Mouse (Mus musculus): ENCODE measurements around the gene Zmiz1. TPM values are rescaled to one million over a fixed set of nuclear protein-coding genes. Genes with fewer than 3 reads are reported as not detected.

Gene Zmiz1
- polyA plus RNA-seq, 1 experiment = 99.2 TPM

GRCm38 (mm10) chr14:25707691-25708181, 248.8 kb downstream of the Zmiz1 start:
- peaks cover 3% of the 10 kb centered on the region; the same call in 1 of the 2 replicates for H3K4me1 ChIP-seq (ENCODE audit: control insufficient read depth, insufficient read depth, low read length)
- no peak overlapping the region for H3K27ac ChIP-seq (ENCODE audit: insufficient read depth, low read depth, low read length)
- no peak overlapping the region for H3K4me3 ChIP-seq (ENCODE audit: insufficient read depth, low read length)
- no peak for TF ChIP-seq POLR2A (IDR thresholded peaks at IDR 0.05; ENCODE audit: borderline replicate concordance, low read depth, low read length)
- peak; percentile 95 for TF ChIP-seq CTCF (IDR thresholded peaks at IDR 0.05; ENCODE audit: low read depth, low read length)

DNA sequence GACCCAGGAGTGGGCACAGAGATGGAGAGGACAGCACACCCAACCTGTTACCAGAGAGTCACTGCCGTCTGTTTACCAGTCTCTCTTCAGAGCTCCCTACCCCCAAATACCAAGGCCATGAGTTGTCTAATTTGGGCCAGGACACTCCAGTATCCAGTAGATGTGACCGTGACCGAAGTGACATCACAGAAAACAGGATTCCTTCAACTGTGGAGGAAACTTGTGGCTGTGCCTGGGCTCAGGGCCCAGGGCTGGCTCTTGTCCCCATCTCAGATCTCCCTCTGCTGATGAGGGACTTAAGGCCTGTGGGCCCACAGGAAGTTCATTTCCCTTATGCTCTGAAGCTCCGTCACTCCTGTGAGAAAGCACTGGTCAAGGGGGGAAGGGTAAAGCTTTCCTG, 249.5 kb downstream of the Zmiz1 start:
- H3K4me3 ChIP-seq (ENCODE audit: insufficient read depth, low read length) = no peak overlapping the region
- H3K27ac ChIP-seq (ENCODE audit: insufficient read depth, low read depth, low read length) = no peak overlapping the region
- H3K4me1 ChIP-seq (ENCODE audit: control insufficient read depth, insufficient read depth, low read length) = peaks cover 3% of the 10 kb centered on the region; the same call in 1 of the 2 replicates
- TF ChIP-seq CTCF (IDR thresholded peaks at IDR 0.05; ENCODE audit: low read depth, low read length) (no peak), POLR2A (IDR thresholded peaks at IDR 0.05; ENCODE audit: borderline replicate concordance, low read depth, low read length) (no peak)

DNA sequence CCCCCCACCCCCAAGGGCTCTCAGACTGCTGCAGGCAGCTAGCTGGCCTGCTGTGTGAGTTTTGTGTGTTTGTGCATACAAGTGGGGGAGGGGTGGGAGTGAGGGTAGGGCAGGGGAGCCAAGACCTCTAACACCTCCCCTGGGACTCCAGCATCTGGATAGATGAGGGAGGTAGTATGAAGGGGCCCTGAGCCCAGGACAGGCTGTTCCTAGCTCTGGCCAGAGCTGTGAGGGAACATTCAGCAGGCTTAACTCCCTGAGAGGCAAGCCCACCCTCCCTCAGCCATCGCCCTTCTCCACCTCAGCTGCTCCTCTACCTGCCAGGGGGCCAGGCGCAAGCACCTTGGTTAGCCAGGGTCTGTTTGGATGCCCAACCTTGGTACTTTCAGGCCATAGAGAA, 249.9 kb downstream of the Zmiz1 start:
- no peak overlapping the region for H3K27ac ChIP-seq (ENCODE audit: insufficient read depth, low read depth, low read length)
- H3K4me3 ChIP-seq (ENCODE audit: insufficient read depth, low read length) = no peak overlapping the region
- no peak for TF ChIP-seq CTCF (IDR thresholded peaks at IDR 0.05; ENCODE audit: low read depth, low read length)
- no peak for TF ChIP-seq POLR2A (IDR thresholded peaks at IDR 0.05; ENCODE audit: borderline replicate concordance, low read depth, low read length)
- peaks cover 3% of the 10 kb centered on the region; the same call in 1 of the 2 replicates for H3K4me1 ChIP-seq (ENCODE audit: control insufficient read depth, insufficient read depth, low read length)

- H3K4me1 ChIP-seq (ENCODE audit: control insufficient read depth, insufficient read depth, low read length) = peaks cover 3% of the 10 kb centered on the region; the same call in 1 of the 2 replicates
- H3K27ac ChIP-seq (ENCODE audit: insufficient read depth, low read depth, low read length) = no peak overlapping the region
- TF ChIP-seq CTCF (IDR thresholded peaks at IDR 0.05; ENCODE audit: low read depth, low read length) (no peak), POLR2A (IDR thresholded peaks at IDR 0.05; ENCODE audit: borderline replicate concordance, low read depth, low read length) (no peak)
- H3K4me3 ChIP-seq (ENCODE audit: insufficient read depth, low read length) = no peak overlapping the region
These were observed 251.1 kb downstream of the Zmiz1 start for GRCm38 (mm10) chr14:25710073-25710472.

DNA sequence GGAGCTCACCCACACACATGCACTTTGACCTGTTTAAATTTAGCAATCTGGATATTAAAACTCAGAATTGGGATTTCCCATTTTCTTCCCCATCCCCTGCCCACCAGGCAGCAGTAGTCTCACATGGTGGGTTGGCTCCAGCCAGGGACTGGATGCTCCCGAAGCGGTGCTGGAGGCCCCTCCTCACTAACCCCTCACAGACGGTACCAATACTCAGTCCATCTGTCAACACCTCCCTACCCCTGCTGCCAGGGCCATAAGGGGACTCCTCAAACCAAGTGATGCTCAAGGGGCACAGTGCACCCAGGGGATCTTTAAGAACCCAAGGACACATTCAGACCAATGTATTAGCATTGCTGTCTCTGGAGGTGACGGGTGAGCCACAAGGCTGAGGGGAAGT, 251.7 kb downstream of the Zmiz1 start:
- Histone ChIP-seq H3K4me3 (ENCODE audit: insufficient read depth, low read length) (no peak overlapping the region), H3K4me1 (ENCODE audit: control insufficient read depth, insufficient read depth, low read length) (peaks cover 3% of the 10 kb centered on the region; the same call in 1 of the 2 replicates), H3K27ac (ENCODE audit: insufficient read depth, low read depth, low read length) (no peak overlapping the region)
- TF ChIP-seq POLR2A (IDR thresholded peaks at IDR 0.05; ENCODE audit: borderline replicate concordance, low read depth, low read length) (no peak), CTCF (IDR thresholded peaks at IDR 0.05; ENCODE audit: low read depth, low read length) (no peak)

DNA sequence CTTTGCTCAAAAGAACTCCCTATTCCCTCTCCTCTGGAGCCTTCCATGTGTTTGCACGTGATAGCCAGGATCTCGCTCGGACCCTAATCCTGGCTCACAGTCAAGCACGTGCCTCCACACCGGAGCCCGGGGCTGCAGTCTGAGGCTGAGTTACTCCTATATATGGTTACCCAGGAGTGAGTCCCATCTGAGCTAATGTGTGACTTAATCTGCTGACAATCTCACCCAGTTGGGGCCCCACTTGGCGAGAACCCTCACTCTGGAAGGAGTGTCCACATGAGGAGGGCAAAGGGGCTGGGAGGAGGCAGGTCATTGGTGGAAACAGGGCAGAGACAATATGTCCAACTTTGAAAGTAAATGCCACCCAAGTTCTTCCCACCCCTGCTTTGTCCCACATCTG, 252.2 kb downstream of the Zmiz1 start:
- TF ChIP-seq POLR2A (IDR thresholded peaks at IDR 0.05; ENCODE audit: borderline replicate concordance, low read depth, low read length) (no peak), CTCF (IDR thresholded peaks at IDR 0.05; ENCODE audit: low read depth, low read length) (no peak)
- no peak overlapping the region for H3K27ac ChIP-seq (ENCODE audit: insufficient read depth, low read depth, low read length)
- peaks cover 3% of the 10 kb centered on the region; the same call in 1 of the 2 replicates for H3K4me1 ChIP-seq (ENCODE audit: control insufficient read depth, insufficient read depth, low read length)

DNA sequence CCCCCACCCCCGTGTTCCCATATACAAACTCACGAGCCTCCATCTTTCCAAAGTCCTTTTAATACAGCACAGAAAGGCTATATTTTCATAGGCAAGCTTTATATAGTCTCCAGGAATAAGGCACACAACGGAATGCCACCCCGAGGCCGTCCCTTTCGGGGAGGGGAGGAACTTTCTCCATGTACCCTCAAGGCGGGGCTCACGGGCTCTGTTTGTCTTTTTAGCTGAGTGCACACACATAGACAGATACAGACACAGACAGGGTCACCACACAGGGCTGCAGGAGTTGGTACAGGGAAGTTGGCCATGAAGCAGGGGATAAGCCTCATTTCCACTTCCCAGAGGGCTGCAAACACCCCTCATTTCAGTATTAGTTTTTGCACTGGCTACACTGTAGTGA, 252.6 kb downstream of the Zmiz1 start:
- Histone ChIP-seq H3K27ac (ENCODE audit: insufficient read depth, low read depth, low read length) (no peak overlapping the region), H3K4me3 (ENCODE audit: insufficient read depth, low read length) (no peak overlapping the region), H3K4me1 (ENCODE audit: control insufficient read depth, insufficient read depth, low read length) (peaks cover 3% of the 10 kb centered on the region; the same call in 1 of the 2 replicates)
- TF ChIP-seq POLR2A (IDR thresholded peaks at IDR 0.05; ENCODE audit: borderline replicate concordance, low read depth, low read length) = no peak
- no peak for TF ChIP-seq CTCF (IDR thresholded peaks at IDR 0.05; ENCODE audit: low read depth, low read length)

More for the DNA sequence above, 252.2 kb downstream of the Zmiz1 start:
- H3K4me3 ChIP-seq (ENCODE audit: insufficient read depth, low read length) = no peak overlapping the region

DNA sequence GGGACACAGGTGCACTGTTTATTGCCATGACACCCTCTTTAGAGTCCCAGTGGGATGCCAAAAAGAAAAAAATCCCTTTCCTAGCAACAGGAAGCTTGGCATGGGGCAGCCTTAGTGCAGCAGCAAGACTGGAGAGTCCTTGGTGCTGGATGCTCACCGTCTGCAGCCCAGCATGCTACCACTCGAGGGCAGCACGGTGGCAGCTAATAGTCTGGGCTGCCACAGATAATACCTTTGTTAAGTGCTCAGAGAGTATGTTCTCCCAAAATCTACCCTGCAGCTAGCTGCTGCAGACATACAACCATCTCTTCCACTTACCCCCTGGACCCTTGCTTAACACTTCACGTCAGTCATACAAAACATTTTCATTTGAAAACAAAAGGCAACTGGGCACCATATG, 254.5 kb downstream of the Zmiz1 start:
- Histone ChIP-seq H3K4me1 (ENCODE audit: control insufficient read depth, insufficient read depth, low read length) (no peaks in the 10 kb centered on the region), H3K27ac (ENCODE audit: insufficient read depth, low read depth, low read length) (no peak overlapping the region), H3K4me3 (ENCODE audit: insufficient read depth, low read length) (no peak overlapping the region)
- TF ChIP-seq CTCF (IDR thresholded peaks at IDR 0.05; ENCODE audit: low read depth, low read length) (no peak), POLR2A (IDR thresholded peaks at IDR 0.05; ENCODE audit: borderline replicate concordance, low read depth, low read length) (no peak)

Other genes starting within 250 kb of the Zmiz1 start
- gene Ppif, start 235.0 kb downstream of the Zmiz1 start, polyA plus RNA-seq (2012; ENCODE audit: insufficient read depth, insufficient read length, missing spikeins) = 6.0 and 9.4 TPM in 2 replicates

Data from bone marrow macrophage, adult 2 months (primary cell).